Mouse (Mus musculus) gonadal fat pad, adult 2 months (tissue): Measurements from ENCODE around the gene Brdt. TPM values are rescaled to one million over a fixed set of nuclear protein-coding genes. Genes with fewer than 3 reads are reported as not detected.

Source experiments
- DNase-seq: peaks from one replicate; pipeline ENCODE4 v3.0.0-alpha.2; 2012; ENCODE audit warnings: low read depth
- polyA plus RNA-seq: library from polyadenylated mRNA; depleted of rRNA; stranded (reverse); fragments of >200 nt; gene quantifications from 2 replicates; pipeline ENCODE4 v1.2.3, GENCODE M21; 2012; rRNA removed

Gene Brdt
- polyA plus RNA-seq, 1 experiment = 1.2 TPM

GRCm38 (mm10) chr5:107411326-107411725 lies 80.4 kb downstream of the Brdt start:
- DNase-seq = no peak

DNA sequence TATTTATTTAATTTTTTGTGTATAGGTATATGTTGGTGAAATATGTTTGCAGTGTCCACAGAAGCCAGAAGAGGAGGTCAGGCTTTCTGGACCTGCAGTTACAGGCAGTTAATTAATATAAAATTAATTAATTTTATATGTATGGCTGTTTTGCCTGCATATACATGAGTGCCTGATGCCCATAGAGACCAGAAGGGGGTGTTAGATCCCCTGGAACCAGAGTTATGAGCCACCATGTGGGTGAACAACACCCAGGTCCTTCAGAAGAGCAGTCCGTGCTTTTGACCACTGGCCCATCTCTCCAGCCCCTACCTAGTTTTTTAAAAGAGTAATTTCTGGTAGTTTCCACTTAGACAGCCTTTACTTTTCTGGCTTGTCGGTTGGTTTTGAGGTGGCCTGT lies 81.3 kb downstream of the Brdt start:
- no peak for DNase-seq

DNA sequence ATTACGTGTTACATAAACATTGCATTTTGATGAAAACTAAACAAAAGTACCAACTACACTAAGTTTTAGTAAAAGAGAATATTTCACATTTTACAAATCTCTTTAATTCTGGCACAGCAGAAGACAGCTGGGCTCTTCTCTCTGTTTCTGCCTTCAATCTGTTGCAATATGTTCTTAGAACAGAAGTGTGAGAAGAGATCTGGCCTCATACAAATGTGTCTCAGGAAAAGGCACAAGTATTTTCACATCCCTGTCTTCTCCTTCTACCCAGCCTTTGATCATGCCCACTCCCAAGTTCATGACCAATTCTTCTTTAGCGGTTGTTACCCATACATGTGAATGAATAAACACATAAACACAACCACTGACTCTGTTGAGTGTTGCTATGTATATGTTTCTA lies 84.1 kb downstream of the Brdt start:
- DNase-seq = no peak

- DNase-seq = no peak
Measured at GRCm38 (mm10) chr5:107421676-107422075, 90.7 kb downstream of the Brdt start.

DNA sequence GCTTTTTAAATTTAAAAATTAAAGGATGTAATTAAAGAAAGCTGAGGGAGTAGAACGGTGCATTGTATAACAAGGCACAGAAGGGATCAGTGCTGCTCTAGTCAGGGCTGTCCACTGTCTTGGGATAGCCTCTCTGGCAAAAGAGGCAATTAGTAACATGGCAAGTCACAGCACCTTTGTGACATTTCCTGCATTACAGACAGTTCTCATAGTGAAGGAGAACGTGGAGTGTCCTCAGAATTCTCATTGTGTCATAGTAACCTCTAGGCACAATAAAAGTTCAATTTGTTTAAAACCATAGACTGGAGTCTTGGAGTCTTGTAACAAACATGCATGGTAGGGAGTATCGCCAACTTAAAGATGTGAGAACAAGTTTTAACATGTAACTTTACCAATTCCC lies 100.3 kb downstream of the Brdt start, which contains the start of gene Lpcat2b:
Lpcat2b (plus strand) TSS at position 301 of the 400 bp plus-strand sequence.
- DNase-seq = no peak

DNA sequence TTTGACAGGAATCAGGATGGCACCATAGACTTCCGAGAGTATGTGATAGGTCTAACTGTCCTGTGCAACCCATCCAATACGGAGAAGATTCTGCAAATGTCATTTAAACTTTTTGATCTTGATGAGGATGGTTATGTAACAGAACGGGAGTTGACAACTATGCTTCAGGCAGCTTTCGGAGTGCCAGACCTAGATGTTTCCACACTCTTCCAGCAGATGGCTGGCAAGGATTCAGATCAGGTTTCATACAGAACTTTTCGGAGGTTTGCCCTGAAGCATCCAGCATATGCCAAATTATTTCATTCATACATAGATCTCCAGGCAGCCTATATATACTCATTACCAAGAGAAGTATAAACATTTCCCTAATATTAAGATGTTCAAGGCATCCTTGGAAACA lies 103.0 kb downstream of the Brdt start:
- no peak for DNase-seq

GRCm38 (mm10) chr5:107436185-107436584 lies 105.2 kb downstream of the Brdt start:
- no peak for DNase-seq

Other genes with a start within 250 kb of the Brdt start
- gene Tgfbr3, start 41.5 kb upstream of the Brdt start, polyA plus RNA-seq = 27.1 and 37.0 TPM in 2 replicates
- 0.65 and 0.73 TPM in 2 replicates for gene Ephx4, start 71.6 kb downstream of the Brdt start, polyA plus RNA-seq
- 0.15 and 0.41 TPM in 2 replicates for gene Lpcat2b, start 100.4 kb downstream of the Brdt start, polyA plus RNA-seq
- 1.5 and 1.8 TPM in 2 replicates for gene Btbd8, start 106.8 kb downstream of the Brdt start, polyA plus RNA-seq
- gene Gm42669, start 176.5 kb downstream of the Brdt start, polyA plus RNA-seq = 0.04 TPM in 1 of 2 replicates, not detected in the other
- 0.09 TPM in 1 of 2 replicates, not detected in the other for gene 1700028K03Rik, start 203.6 kb downstream of the Brdt start, polyA plus RNA-seq